8 mouse cellular contexts compared by ENCODE assay signal in genomic region chrX:166167307-166167706, GRCm38 (mm10). TPM values are rescaled to one million over a fixed set of nuclear protein-coding genes. Genes with fewer than 3 reads are reported as not detected.
DNase-seq lines count a peak whose midpoint lies in the region; ATAC-seq and TF ChIP-seq lines count a peak whose summit lies in the region.
"Had no signal": no experiment of that assay in that cellular context is flagged by ENCODE, and none has a peak within 500 bp of the region (broad histone marks: within the 10 kb centered on the region; RNA-seq: fewer than 3 reads in every experiment).

No protein-coding gene starts in this region.

- H3K9ac ChIP-seq in hindbrain, postnatal 0 days (replicated peaks; ENCODE audit: low read length) = no peak overlapping the region
- H3K9ac ChIP-seq in hindbrain, embryonic 13.5 days = no peak overlapping the region
- H3K9ac ChIP-seq: neural tube, embryonic 13.5 days had no signal

- WGBS in hindbrain, postnatal 0 days = 7% methylated on average over 4 of the region's 4 CpGs
- 9% methylated on average over 4 of the region's 4 CpGs for WGBS in hindbrain, embryonic 13.5 days

- no peaks in the 10 kb centered on the region for H3K36me3 ChIP-seq in hindbrain, postnatal 0 days (ENCODE audit: insufficient read depth, low read length)
- no peaks in the 10 kb centered on the region for H3K36me3 ChIP-seq in hindbrain, embryonic 13.5 days
- H3K36me3 ChIP-seq: neural tube, embryonic 13.5 days had no signal

- no peak overlapping the region for H3K4me3 ChIP-seq in hindbrain, postnatal 0 days (ENCODE audit: low read length)
- no peak overlapping the region for H3K4me3 ChIP-seq in hindbrain, embryonic 13.5 days
- H3K4me3 ChIP-seq: neural tube, embryonic 13.5 days had no signal

- H3K27ac ChIP-seq in hindbrain, postnatal 0 days = no peak overlapping the region
- no peak overlapping the region for H3K27ac ChIP-seq in hindbrain, embryonic 13.5 days
- H3K27ac ChIP-seq: neural tube, embryonic 13.5 days had no signal

- no peak overlapping the region for H3K4me2 ChIP-seq in hindbrain, postnatal 0 days (ENCODE audit: low read depth, low read length)
- H3K4me2 ChIP-seq in hindbrain, embryonic 13.5 days = no peak overlapping the region
- H3K4me2 ChIP-seq: neural tube, embryonic 13.5 days had no signal

- TF ChIP-seq CTCF in hindbrain, postnatal 0 days (IDR thresholded peaks at IDR 0.05; ENCODE audit: low read depth) = peak; percentile 57

- no peaks in the 10 kb centered on the region for H3K4me1 ChIP-seq in hindbrain, postnatal 0 days (ENCODE audit: insufficient read depth, low read length)
- H3K4me1 ChIP-seq in hindbrain, embryonic 13.5 days (replicated peaks) = peaks cover 5% of the 10 kb centered on the region; the same call in 1 of the 2 replicates

- H3K27me3 ChIP-seq in hindbrain, postnatal 0 days (ENCODE audit: insufficient read depth, low read length) = no peaks in the 10 kb centered on the region
- H3K27me3 ChIP-seq in hindbrain, embryonic 13.5 days = no peaks in the 10 kb centered on the region

- peak; percentile 76 for DNase-seq in hindbrain, postnatal 0 days (ENCODE audit: low spot score)
- DNase-seq in thymus, postnatal 0 days (ENCODE audit: low spot score) = peak; percentile 51
- no peak for DNase-seq in thymus, postnatal 36 days
- peak; percentile 56 for DNase-seq in cerebellum, adult 9-10 months
- DNase-seq in lung, postnatal 25 days (ENCODE audit: low spot score) = peak; percentile 24
- DNase-seq in urinary bladder, adult 2 months (ENCODE audit: low spot score) = no peak

- no peaks in the 10 kb centered on the region for H3K9me3 ChIP-seq in hindbrain, postnatal 0 days (ENCODE audit: low read length)
- no peaks in the 10 kb centered on the region for H3K9me3 ChIP-seq in hindbrain, embryonic 13.5 days
- H3K9me3 ChIP-seq: neural tube, embryonic 13.5 days had no signal

- no peak for ATAC-seq in hindbrain, postnatal 0 days
- no peak for ATAC-seq in hindbrain, embryonic 13.5 days (ENCODE audit: low FRiP score)

RNA-seq across cellular contexts. Expression of gene Gemin8, which starts 2.9 kb away (rescaled TPM):
- total RNA-seq in hindbrain, postnatal 0 days (2014; rRNA removed) = 4.9 and 10.0 TPM in 2 replicates
- 8.8 TPM in 2 replicates for polyA plus RNA-seq in hindbrain, postnatal 0 days (2015; fragmentation: Nextera tagmentation; extraction: Ambion mirVana)
- polyA plus RNA-seq in hindbrain, embryonic 13.5 days (2015; fragmentation: Nextera tagmentation; extraction: Ambion mirVana) = 7.5 and 9.7 TPM in 2 replicates
- 10.3 and 11.5 TPM in 2 replicates for polyA plus RNA-seq in thymus, postnatal 0 days (2015; fragmentation: Nextera tagmentation; extraction: Ambion mirVana)
- 8.8 and 9.1 TPM in 2 replicates for polyA plus RNA-seq in urinary bladder, adult 2 months (2012; rRNA removed)

Comparison
In these comparisons a context has a peak if more than half of its experiments do, and no peak if none do; other contexts are left out.
1. DNase-seq: peak in hindbrain, postnatal 0 days (single experiment), thymus, postnatal 0 days (single experiment), cerebellum, adult 9-10 months (single experiment) and lung, postnatal 25 days (single experiment); none in thymus, postnatal 36 days (0 of 2) and urinary bladder, adult 2 months (single experiment).